Mouse (Mus musculus) heart, adult 2 months (tissue): Measurements from ENCODE around the gene Med23. TPM values are rescaled to one million over a fixed set of nuclear protein-coding genes. Genes with fewer than 3 reads are reported as not detected.

Experiments
- DNase-seq, 2 experiments: peaks; one replicate each; pipeline ENCODE4 v3.0.0; 2021
- H3K27ac ChIP-seq: fragments of 200-600 bp; 2 replicates; pipeline ENCODE4 v1.8.1; 2022
- H3K27me3 ChIP-seq: fragments of 200-500 bp; 2 replicates; pipeline ENCODE4 v1.6.1; 2012; ENCODE audit warnings: mild to moderate bottlenecking, low read length, inconsistent platforms, mixed read lengths; ENCODE audit not compliant: control insufficient read depth, insufficient read depth
- H3K36me3 ChIP-seq: fragments of 200-500 bp; 2 replicates; pipeline ENCODE4 v1.6.1; 2012; ENCODE audit warnings: low read length, inconsistent platforms; ENCODE audit not compliant: control insufficient read depth, insufficient read depth
- H3K4me1 ChIP-seq: fragments of 200-500 bp; 2 replicates; pipeline ENCODE4 v1.6.1; 2011; ENCODE audit warnings: low read length; ENCODE audit not compliant: control insufficient read depth, insufficient read depth
- H3K4me3 ChIP-seq: fragments of 200-600 bp; 2 replicates; pipeline ENCODE4 v1.8.1; 2022
- H3K79me2 ChIP-seq: fragments of 200-500 bp; replicated peaks from 2 replicates; pipeline ENCODE4 v1.6.1; 2012; ENCODE audit warnings: mild to moderate bottlenecking, inconsistent platforms, low read length, moderate library complexity, mixed read lengths; ENCODE audit not compliant: control insufficient read depth, insufficient read depth
- H3K9ac ChIP-seq: fragments of 200-500 bp; 2 replicates; pipeline ENCODE4 v1.6.1; 2012; ENCODE audit warnings: low read depth, mild to moderate bottlenecking, control low read depth, inconsistent platforms, low read length, mixed read lengths
- CTCF ChIP-seq: fragments of 200-600 bp; IDR thresholded peaks from 2 replicates; pipeline ENCODE4 v1.8.1; 2022; ENCODE audit warnings: antibody characterized with exemption, mild to moderate bottlenecking, moderate library complexity
- EP300 ChIP-seq: fragments of 200-500 bp; IDR thresholded peaks from 2 replicates; pipeline ENCODE4 v1.6.1; 2011; ENCODE audit warnings: low read depth, low read length, control low read depth; ENCODE audit not compliant: insufficient read depth
- POLR2A ChIP-seq: fragments of 200-500 bp; IDR thresholded peaks from 2 replicates; pipeline ENCODE4 v1.6.1; 2011; ENCODE audit warnings: mild to moderate bottlenecking, low read depth, low read length, control low read depth; ENCODE audit not compliant: insufficient read depth
- WGBS: fragments of 180-500 bp; shearing (Covaris S2); methylation state at CpG from one replicate; pipeline ENCODE4 v1.1.7; 2018; 5-methylcytosine and 5-hydroxymethylcytosine counted together
- intact Hi-C: fragments of 180-260 bp; cut with DNase I; formaldehyde crosslinking; loops from one replicate; pipeline ENCODE4 v1.15.1; 2025
- polyA plus RNA-seq: library from polyadenylated mRNA; depleted of rRNA; stranded (reverse); fragments of >200 nt; gene quantifications from 2 replicates; pipeline ENCODE4 v1.2.3, GENCODE M21; 2012
- total RNA-seq, 2 experiments: library from RNA; stranded (reverse); gene quantifications; 2 replicates each; pipeline ENCODE4 v1.2.3; 2021

Gene Med23
- total and polyA plus RNA-seq, 3 experiments, result 10.6 to 14.4 (median 13.5) TPM

GRCm38 (mm10) chr10:24948278-24948677 lies 78.5 kb downstream of the Med23 start:
- H3K27ac ChIP-seq, result no peak overlapping the region
- H3K79me2 ChIP-seq, result no peaks in the 10 kb centered on the region
- DNase-seq, result no peak
- H3K4me1 ChIP-seq, result no peaks in the 10 kb centered on the region
- H3K36me3 ChIP-seq, result no peaks in the 10 kb centered on the region
- no peak for TF ChIP-seq EP300
- TF ChIP-seq POLR2A, result no peak
- TF ChIP-seq CTCF, result no peak
- H3K27me3 ChIP-seq, result no peaks in the 10 kb centered on the region; the same call in 1 of the 2 replicates
- no peak overlapping the region for H3K4me3 ChIP-seq
- intact Hi-C loops, result no loop called here
- WGBS, result 74% methylated on average over 8 of the region's 8 CpGs
- H3K9ac ChIP-seq, result no peak overlapping the region

DNA sequence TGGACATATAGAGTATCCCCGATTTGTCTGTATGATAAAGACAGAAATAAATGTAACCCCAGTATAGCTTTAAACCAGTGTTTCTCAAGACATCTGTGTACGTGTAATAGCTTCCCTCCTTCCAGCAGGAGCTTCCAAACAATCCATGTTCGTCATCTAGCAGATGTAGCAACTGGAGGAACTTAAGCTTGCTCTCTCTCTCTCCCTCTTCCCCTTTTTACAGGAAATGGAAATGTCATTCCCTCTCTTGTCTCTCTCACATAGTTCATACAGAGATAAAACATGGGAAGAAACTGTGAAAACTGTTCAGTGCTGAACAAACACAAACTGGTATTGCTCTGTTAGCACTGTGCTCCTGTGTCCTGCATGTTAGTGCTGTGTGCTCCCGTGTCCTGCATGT lies 80.4 kb downstream of the Med23 start:
- no peak overlapping the region for H3K4me3 ChIP-seq
- DNase-seq, result no peak
- H3K79me2 ChIP-seq, result no peaks in the 10 kb centered on the region
- H3K27me3 ChIP-seq, result no peaks in the 10 kb centered on the region; the same call in 1 of the 2 replicates
- intact Hi-C loops, result no loop called here
- WGBS, result 56% methylated on average over 4 of the region's 4 CpGs
- no peak overlapping the region for H3K9ac ChIP-seq
- no peaks in the 10 kb centered on the region for H3K36me3 ChIP-seq
- TF ChIP-seq POLR2A (no peak), EP300 (no peak), CTCF (no peak)
- no peaks in the 10 kb centered on the region for H3K4me1 ChIP-seq
- no peak overlapping the region for H3K27ac ChIP-seq

DNA sequence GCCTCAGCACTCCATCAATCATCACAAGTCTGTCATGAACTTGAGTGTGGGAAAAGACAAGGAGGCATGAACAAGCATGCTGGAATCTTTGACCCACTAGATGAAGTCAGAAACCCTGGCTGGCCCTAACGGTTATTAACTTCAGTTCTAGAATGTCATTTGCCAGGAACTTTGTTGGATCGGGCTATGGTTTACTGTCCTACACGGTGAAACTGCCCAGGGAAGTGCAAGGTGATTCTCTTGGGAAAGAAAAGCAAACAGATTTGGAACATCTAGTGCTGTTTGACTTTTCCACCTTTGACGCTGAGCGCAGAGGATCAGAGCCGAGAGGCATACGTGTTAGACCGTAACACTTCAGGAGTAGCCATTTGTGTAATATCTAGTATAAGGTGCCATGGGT lies 81.8 kb downstream of the Med23 start:
- H3K27me3 ChIP-seq, result no peaks in the 10 kb centered on the region; the same call in 1 of the 2 replicates
- H3K27ac ChIP-seq, result no peak overlapping the region
- H3K9ac ChIP-seq, result no peak overlapping the region
- no peak for TF ChIP-seq EP300
- DNase-seq, result no peak
- H3K4me3 ChIP-seq, result no peak overlapping the region
- no peaks in the 10 kb centered on the region for H3K4me1 ChIP-seq
- no peaks in the 10 kb centered on the region for H3K36me3 ChIP-seq
- intact Hi-C loops, result no loop called here
- WGBS, result 86% methylated on average over 8 of the region's 8 CpGs
- no peaks in the 10 kb centered on the region for H3K79me2 ChIP-seq

DNA sequence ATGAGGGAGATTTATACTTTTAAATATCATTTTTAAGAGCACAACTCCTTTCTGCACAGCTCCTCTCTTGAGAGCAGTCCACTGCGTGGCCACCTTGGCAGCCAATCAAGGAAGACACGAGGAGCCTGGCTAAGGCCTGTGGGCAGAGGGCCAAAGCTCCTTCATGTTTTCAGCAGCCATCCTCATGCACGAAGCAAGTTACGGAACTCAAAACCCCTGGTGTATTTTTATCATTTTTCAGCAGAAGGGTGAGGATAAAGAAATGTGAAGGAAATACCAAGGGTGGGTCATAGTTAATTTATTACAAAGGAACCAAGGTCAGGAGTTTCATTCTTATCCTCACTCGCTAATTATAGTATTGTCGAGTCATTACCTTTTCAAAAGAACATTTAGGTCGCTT lies 82.8 kb downstream of the Med23 start:
- Histone ChIP-seq H3K27me3 (no peaks in the 10 kb centered on the region; the same call in 1 of the 2 replicates), H3K9ac (no peak overlapping the region), H3K4me3 (no peak overlapping the region), H3K27ac (no peak overlapping the region), H3K36me3 (no peaks in the 10 kb centered on the region), H3K79me2 (no peaks in the 10 kb centered on the region), H3K4me1 (no peaks in the 10 kb centered on the region)
- TF ChIP-seq EP300 (no peak), POLR2A (no peak), CTCF (no peak)
- 33% methylated on average over 7 of the region's 7 CpGs for WGBS
- DNase-seq, result peak; percentile 35 to 42
- intact Hi-C loops, result no loop called here

GRCm38 (mm10) chr10:24953876-24954275 lies 84.1 kb downstream of the Med23 start:
- intact Hi-C loops, result no loop called here
- Histone ChIP-seq H3K27me3 (no peaks in the 10 kb centered on the region; the same call in 1 of the 2 replicates), H3K4me3 (no peak overlapping the region), H3K9ac (no peak overlapping the region), H3K27ac (no peak overlapping the region), H3K36me3 (no peaks in the 10 kb centered on the region), H3K4me1 (no peaks in the 10 kb centered on the region), H3K79me2 (no peaks in the 10 kb centered on the region)
- no peak for DNase-seq
- TF ChIP-seq EP300 (no peak), CTCF (no peak), POLR2A (no peak)
- 74% methylated on average over 6 of the region's 6 CpGs for WGBS

GRCm38 (mm10) chr10:24958280-24959042 lies 88.7 kb downstream of the Med23 start:
- H3K9ac ChIP-seq, result no peak overlapping the region
- DNase-seq, result no peak
- H3K79me2 ChIP-seq, result no peaks in the 10 kb centered on the region
- TF ChIP-seq POLR2A (no peak), CTCF (no peak), EP300 (no peak)
- WGBS, result 51% methylated on average over 15 of the region's 15 CpGs
- no peak overlapping the region for H3K27ac ChIP-seq
- no peaks in the 10 kb centered on the region for H3K36me3 ChIP-seq
- H3K4me3 ChIP-seq, result no peak overlapping the region
- intact Hi-C loops, result no loop called here
- no peaks in the 10 kb centered on the region; the same call in 1 of the 2 replicates for H3K27me3 ChIP-seq
- H3K4me1 ChIP-seq, result no peaks in the 10 kb centered on the region
